Mouse (Mus musculus): ENCODE data around the gene Rpl10. TPM values are rescaled to one million over a fixed set of nuclear protein-coding genes. Genes with fewer than 3 reads are reported as not detected.

Gene Rpl10
- polyA plus RNA-seq, 1 experiment, result not detected

DNA sequence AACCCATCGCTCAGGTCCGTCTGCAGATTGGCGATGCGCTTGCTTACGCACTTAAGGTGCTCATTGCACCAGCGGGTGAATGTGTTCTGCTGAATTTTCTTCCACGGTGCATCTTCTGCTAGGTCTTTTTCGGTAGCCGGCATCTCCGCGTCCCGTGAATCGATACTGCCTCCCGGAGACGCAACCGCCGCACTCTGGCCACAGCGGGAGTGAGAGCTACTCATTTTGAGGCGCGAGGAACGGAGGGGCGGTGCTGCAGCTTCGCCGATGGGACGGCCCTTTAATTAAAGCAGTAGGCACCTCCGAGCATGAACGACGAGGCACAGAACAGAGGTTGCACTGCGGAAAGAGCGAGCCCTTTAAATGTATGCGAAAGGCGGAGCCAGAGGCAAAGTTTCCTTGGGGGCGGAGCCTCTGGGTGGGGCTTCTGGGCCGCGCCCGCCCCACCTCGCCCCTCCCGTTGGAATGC, 24.4 kb upstream of the Rpl10 start:
- peak; percentile 56 for TF ChIP-seq POLR2A (IDR thresholded peaks at IDR 0.05; ENCODE audit: insufficient read depth, low read depth, low read length)
- TF ChIP-seq CTCF (IDR thresholded peaks at IDR 0.05; ENCODE audit: insufficient read depth, low read depth, low read length), result no peak
- 17% methylated on average over 38 of the region's 38 CpGs for WGBS
- peaks cover 7% of the 10 kb centered on the region; the same call in 1 of the 2 replicates for H3K4me1 ChIP-seq (ENCODE audit: control insufficient read depth, insufficient read depth, low read length)
- peak overlapping the region; percentile 53 for H3K4me3 ChIP-seq (ENCODE audit: insufficient read depth, low read depth, low read length)
- H3K27ac ChIP-seq (ENCODE audit: insufficient read depth, low read depth, low read length), result 0 out of 2 replicates have a peak overlapping the region, but pooled peaks have one; percentile 32

DNA sequence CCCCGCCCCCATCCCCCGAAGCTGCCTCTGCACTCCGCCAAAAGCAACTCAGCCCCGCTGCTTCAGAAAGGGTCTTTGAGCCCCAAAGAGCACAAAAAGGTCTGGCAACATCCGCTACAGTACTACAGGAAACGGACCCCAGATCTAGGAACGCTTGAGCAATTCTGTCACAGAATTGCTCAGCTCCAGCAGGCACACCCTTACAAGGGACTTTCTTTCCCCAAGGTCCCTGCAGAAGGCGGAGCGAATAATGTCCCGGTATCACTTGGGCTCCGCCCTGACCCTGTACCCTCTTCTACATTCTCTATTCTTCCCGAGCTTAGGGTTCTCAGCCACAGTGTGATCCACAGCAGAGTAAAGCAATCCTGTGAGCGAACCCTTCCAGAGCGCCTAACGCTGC, 23.9 kb upstream of the Rpl10 start:
- H3K4me1 ChIP-seq (ENCODE audit: control insufficient read depth, insufficient read depth, low read length), result peaks cover 7% of the 10 kb centered on the region; the same call in 1 of the 2 replicates
- H3K4me3 ChIP-seq (ENCODE audit: insufficient read depth, low read depth, low read length), result peak overlapping the region; percentile 46
- TF ChIP-seq POLR2A (IDR thresholded peaks at IDR 0.05; ENCODE audit: insufficient read depth, low read depth, low read length), result no peak
- no peak for TF ChIP-seq CTCF (IDR thresholded peaks at IDR 0.05; ENCODE audit: insufficient read depth, low read depth, low read length)
- WGBS, result 18% methylated on average over 15 of the region's 15 CpGs
- H3K27ac ChIP-seq (ENCODE audit: insufficient read depth, low read depth, low read length), result no peak overlapping the region

DNA sequence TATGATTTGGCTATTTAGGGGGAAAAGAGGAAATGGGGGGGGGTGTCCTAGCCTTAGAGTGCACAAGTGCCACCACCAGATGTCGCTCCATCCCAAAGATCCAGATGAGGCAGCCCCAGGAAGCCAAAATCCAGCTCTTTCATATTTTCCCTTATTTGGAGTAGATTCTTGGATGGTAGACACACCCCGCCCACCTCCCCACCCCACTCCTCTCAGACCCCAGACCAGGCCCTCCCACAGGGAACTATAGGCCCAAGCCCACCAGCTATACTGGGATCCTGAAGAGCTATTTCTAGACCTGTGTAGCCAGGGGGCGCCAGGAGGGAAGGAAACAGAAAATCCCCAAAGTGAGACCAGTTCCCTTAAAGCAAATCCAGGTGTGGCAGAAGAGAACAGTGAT, 22.0 kb upstream of the Rpl10 start:
- peaks cover 7% of the 10 kb centered on the region; the same call in 1 of the 2 replicates for H3K4me1 ChIP-seq (ENCODE audit: control insufficient read depth, insufficient read depth, low read length)
- H3K27ac ChIP-seq (ENCODE audit: insufficient read depth, low read depth, low read length), result no peak overlapping the region
- TF ChIP-seq POLR2A (IDR thresholded peaks at IDR 0.05; ENCODE audit: insufficient read depth, low read depth, low read length), result no peak
- TF ChIP-seq CTCF (IDR thresholded peaks at IDR 0.05; ENCODE audit: insufficient read depth, low read depth, low read length), result 0 out of 2 replicates have a peak, but pooled peaks have one; percentile 17
- H3K4me3 ChIP-seq (ENCODE audit: insufficient read depth, low read depth, low read length), result no peak overlapping the region; the same call in 1 of the 2 replicates
- WGBS, result 7% methylated on average over 3 of the region's 3 CpGs

DNA sequence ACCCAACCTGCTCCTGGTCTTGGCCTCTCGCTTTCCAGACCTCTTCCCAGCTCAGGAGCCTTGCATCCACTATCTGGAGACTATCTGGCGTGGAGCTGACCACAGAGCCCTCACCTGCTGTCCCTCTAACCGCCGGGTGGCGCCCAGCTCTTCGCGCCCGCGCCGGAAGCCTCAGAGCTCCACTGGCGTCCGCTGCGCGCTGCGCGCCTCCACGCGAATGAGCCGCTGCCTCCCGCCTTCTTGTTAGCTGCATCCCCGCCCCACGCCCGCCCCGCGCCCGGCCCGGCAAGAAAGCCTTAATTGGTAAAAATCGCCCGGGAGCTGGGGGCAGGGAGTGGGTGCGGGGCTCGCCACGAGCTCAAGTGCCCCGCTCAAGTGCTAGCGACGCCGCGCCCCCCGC, 21.0 kb upstream of the Rpl10 start, which contains the start of gene Flna:
Gene Flna (minus strand): TSS at position 206 of the 400 bp plus-strand sequence.
- Histone ChIP-seq H3K4me3 (ENCODE audit: insufficient read depth, low read depth, low read length) (peak within 1 kb of the TSS; percentile 60), H3K4me1 (ENCODE audit: control insufficient read depth, insufficient read depth, low read length) (peaks cover 4% of the 10 kb centered on the region; the same call in 1 of the 2 replicates), H3K27ac (ENCODE audit: insufficient read depth, low read depth, low read length) (0 out of 2 replicates have a peak within 1 kb of the TSS, but pooled peaks have one; percentile 44)
- 23% methylated on average over 38 of the region's 38 CpGs for WGBS
- no peak for TF ChIP-seq CTCF (IDR thresholded peaks at IDR 0.05; ENCODE audit: insufficient read depth, low read depth, low read length)
- TF ChIP-seq POLR2A (IDR thresholded peaks at IDR 0.05; ENCODE audit: insufficient read depth, low read depth, low read length), result no peak

DNA sequence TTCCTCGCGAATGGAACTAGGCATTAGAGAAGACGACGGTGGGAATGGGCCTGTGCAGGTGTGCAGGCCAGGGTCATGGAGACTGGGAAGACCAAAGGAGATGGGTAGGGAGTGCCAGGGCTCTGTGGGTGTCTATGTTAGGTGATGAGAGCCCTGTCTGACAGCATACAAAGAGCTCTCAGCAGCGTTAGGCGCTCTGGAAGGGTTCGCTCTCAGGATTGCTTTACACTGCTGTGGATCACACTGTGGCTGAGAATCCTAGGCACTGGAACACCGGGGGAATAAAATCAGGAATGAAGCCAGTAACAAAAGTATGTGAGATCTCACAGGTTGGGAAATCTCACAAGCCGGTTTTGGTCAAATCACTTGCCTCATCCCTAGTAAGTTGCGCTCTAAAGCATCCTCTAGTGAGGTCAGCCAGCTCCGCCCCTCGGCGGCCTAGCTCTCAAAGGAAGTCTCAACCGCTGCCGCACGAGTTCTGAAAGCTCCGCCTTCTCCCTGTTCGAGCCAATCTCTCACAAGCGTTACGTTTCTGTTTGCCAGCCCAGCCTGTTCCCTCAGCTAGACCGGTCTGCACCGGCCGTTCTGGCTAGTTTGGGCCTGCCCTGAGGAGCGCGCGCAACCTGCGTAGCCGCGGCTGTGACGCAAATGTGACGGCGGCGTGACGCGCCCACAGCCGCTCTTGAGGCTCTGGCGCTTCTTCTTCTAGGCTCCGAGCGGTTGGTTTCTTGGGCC, 16.3 kb upstream of the Rpl10 start, which contains the start of gene Emd:
Gene Emd (plus strand): TSS at position 535 of the 735 bp plus-strand sequence.
- peak within 1 kb of the TSS; percentile 100 for H3K27ac ChIP-seq (ENCODE audit: insufficient read depth, low read depth, low read length)
- peak within 1 kb of the TSS; percentile 97 for H3K4me3 ChIP-seq (ENCODE audit: insufficient read depth, low read depth, low read length)
- TF ChIP-seq CTCF (IDR thresholded peaks at IDR 0.05; ENCODE audit: insufficient read depth, low read depth, low read length), result no peak
- peak; percentile 66 for TF ChIP-seq POLR2A (IDR thresholded peaks at IDR 0.05; ENCODE audit: insufficient read depth, low read depth, low read length)
- H3K4me1 ChIP-seq (ENCODE audit: control insufficient read depth, insufficient read depth, low read length), result peaks cover 5% of the 10 kb centered on the region
- 21% methylated on average over 39 of the region's 39 CpGs for WGBS

DNA sequence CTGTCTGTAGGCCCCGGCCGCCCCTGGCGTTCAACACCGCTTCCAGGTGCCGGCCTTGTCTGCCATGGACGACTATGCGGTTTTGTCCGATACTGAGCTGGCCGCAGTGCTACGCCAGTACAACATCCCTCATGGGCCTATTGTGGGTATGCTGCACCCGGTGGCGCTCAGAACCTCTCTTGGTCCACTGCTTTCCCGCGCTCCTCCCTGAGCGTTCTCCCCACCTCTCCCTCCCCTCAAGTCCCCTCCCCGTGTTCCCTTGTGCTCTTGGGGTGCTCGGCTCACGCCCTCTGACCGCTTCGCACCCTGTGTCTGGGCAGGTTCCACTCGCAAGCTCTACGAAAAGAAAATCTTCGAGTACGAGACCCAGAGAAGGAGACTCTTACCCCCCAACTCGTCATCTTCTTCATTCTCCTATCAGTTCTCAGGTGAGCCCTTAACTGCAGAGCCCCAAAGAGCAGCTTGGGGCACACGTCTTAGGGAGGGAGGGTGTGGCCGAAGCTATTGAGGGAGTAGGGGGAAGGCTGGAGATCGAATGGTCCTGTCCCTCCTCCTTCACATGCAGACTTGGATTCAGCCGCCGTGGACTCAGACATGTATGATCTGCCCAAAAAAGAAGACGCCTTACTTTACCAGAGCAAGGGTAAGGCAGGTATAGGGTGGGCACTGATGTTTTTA, 15.6 kb upstream of the Rpl10 start:
- no peak for TF ChIP-seq POLR2A (IDR thresholded peaks at IDR 0.05; ENCODE audit: insufficient read depth, low read depth, low read length)
- TF ChIP-seq CTCF (IDR thresholded peaks at IDR 0.05; ENCODE audit: insufficient read depth, low read depth, low read length), result no peak
- Histone ChIP-seq H3K27ac (ENCODE audit: insufficient read depth, low read depth, low read length) (peak overlapping the region; percentile 100), H3K4me1 (ENCODE audit: control insufficient read depth, insufficient read depth, low read length) (peaks cover 5% of the 10 kb centered on the region), H3K4me3 (ENCODE audit: insufficient read depth, low read depth, low read length) (peak overlapping the region; percentile 97)
- 15% methylated on average over 31 of the region's 31 CpGs for WGBS

DNA sequence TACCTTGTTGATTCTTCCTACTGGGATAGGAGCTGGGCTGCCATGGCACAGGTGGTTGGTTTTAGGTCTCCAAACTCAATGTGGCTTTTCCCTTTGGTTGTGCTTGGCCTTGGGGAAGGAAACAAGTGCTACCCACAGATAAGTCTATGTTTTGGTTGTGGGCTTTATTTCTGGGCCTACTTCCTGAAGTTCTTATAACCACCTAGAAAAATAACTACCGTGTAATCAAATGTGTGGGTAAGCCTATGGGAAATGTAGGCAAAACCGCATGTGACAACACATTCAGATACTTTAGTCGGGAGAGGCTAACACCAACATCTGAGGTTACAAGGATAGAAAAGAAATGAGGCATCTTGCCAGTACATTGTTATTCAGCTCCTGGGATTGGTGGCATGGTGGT, 12.9 kb upstream of the Rpl10 start:
- 93% methylated on average over 3 of the region's 3 CpGs for WGBS
- Histone ChIP-seq H3K4me1 (ENCODE audit: control insufficient read depth, insufficient read depth, low read length) (peaks cover 5% of the 10 kb centered on the region), H3K4me3 (ENCODE audit: insufficient read depth, low read depth, low read length) (no peak overlapping the region), H3K27ac (ENCODE audit: insufficient read depth, low read depth, low read length) (no peak overlapping the region)
- TF ChIP-seq POLR2A (IDR thresholded peaks at IDR 0.05; ENCODE audit: insufficient read depth, low read depth, low read length), result no peak
- TF ChIP-seq CTCF (IDR thresholded peaks at IDR 0.05; ENCODE audit: insufficient read depth, low read depth, low read length), result no peak

DNA sequence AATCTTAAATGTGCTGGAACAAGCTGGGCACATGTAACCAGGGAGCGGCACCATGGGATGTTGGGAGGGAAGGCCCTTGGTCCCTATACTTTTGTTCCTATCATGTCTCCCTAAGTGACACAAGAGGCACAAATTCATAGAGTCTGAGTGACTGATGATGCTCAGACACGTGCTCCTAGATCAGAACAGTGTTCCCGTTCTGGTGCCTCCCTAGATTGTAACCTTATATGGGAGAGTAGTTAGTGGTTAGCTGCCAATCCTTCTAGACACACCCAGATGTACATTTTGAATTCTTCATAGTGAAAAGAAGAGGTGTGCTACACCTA, 913 bp upstream of the Rpl10 start:
- 15% methylated on average over 3 of the region's 3 CpGs for WGBS
- H3K27ac ChIP-seq (ENCODE audit: insufficient read depth, low read depth, low read length), result peak overlapping the region; percentile 100
- peak overlapping the region; percentile 61 for H3K4me3 ChIP-seq (ENCODE audit: insufficient read depth, low read depth, low read length)
- no peak for TF ChIP-seq POLR2A (IDR thresholded peaks at IDR 0.05; ENCODE audit: insufficient read depth, low read depth, low read length)
- TF ChIP-seq CTCF (IDR thresholded peaks at IDR 0.05; ENCODE audit: insufficient read depth, low read depth, low read length), result no peak
- H3K4me1 ChIP-seq (ENCODE audit: control insufficient read depth, insufficient read depth, low read length), result no peaks in the 10 kb centered on the region
